Mouse (Mus musculus): ENCODE measurements around the gene Msl1.

Msl1 gene

GRCm38 (mm10) chr11:98795015-98795713 is at the start of gene Msl1:
Gene Msl1 (plus strand): TSS chr11:98795516.
- peak; percentile 88 for DNase-seq

- DNase-seq = no peak
These were observed 49.1 kb upstream of the Msl1 start for GRCm38 (mm10) chr11:98745932-98746853.

GRCm38 (mm10) chr11:98746855-98747693 is 48.2 kb upstream of the Msl1 start:
- DNase-seq = peak; percentile 96

GRCm38 (mm10) chr11:98747804-98748505 is 47.4 kb upstream of the Msl1 start:
- DNase-seq = peak; percentile 81

GRCm38 (mm10) chr11:98748506-98749416 is 46.6 kb upstream of the Msl1 start:
- peak; percentile 76 for DNase-seq

GRCm38 (mm10) chr11:98749716-98750115 is 45.6 kb upstream of the Msl1 start:
- peak; percentile 75 for DNase-seq

GRCm38 (mm10) chr11:98750351-98751201 is 44.7 kb upstream of the Msl1 start:
- peak; percentile 84 for DNase-seq

- peak; percentile 63 for DNase-seq
These were observed 44.0 kb upstream of the Msl1 start for GRCm38 (mm10) chr11:98751221-98751782.

GRCm38 (mm10) chr11:98752562-98753140 is 42.7 kb upstream of the Msl1 start:
- DNase-seq = peak; percentile 50

- no peak for DNase-seq
These were observed 42.1 kb upstream of the Msl1 start for GRCm38 (mm10) chr11:98753264-98753663.

GRCm38 (mm10) chr11:98754151-98754620 is 41.1 kb upstream of the Msl1 start:
- no peak for DNase-seq

- peak; percentile 80 for DNase-seq
These were observed 40.6 kb upstream of the Msl1 start for GRCm38 (mm10) chr11:98754621-98755181.

- peak; percentile 70 for DNase-seq
These were observed 39.5 kb upstream of the Msl1 start for GRCm38 (mm10) chr11:98755726-98756380.

- DNase-seq = no peak
These were observed 38.6 kb upstream of the Msl1 start for GRCm38 (mm10) chr11:98756711-98757110.

- DNase-seq = no peak
These were observed 33.4 kb upstream of the Msl1 start for GRCm38 (mm10) chr11:98761939-98762338.

GRCm38 (mm10) chr11:98762756-98763501 is 32.4 kb upstream of the Msl1 start:
- no peak for DNase-seq

GRCm38 (mm10) chr11:98763502-98763861 is 31.8 kb upstream of the Msl1 start:
- no peak for DNase-seq

- DNase-seq = no peak
These were observed 31.2 kb upstream of the Msl1 start for GRCm38 (mm10) chr11:98764091-98764490.
